18 mouse cellular contexts compared by ENCODE assay signal in the genomic region with DNA sequence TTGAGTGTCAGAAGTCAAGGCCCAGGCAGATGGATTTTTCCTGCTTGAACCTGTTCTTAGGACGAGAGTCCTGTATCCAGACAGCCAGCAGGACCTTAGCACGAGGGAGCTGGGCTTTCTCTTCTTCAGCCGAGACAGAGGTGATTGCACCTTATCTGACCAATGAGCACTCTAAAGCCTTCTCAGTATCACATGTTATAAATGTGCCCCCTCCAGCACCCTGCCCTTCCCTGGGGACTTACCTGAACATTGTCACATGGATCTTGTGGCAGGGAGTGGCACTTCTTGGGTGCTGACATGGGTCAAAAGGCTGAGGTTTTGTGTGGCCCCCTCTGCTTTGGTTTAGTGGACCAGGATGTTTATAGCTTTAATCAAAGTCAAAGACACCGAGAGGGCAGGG.
"Had no signal": no experiment of that assay in that cellular context is flagged by ENCODE, and none has a peak within 500 bp of the region (broad histone marks: within the 10 kb centered on the region; RNA-seq: fewer than 3 reads in every experiment).

No protein-coding gene starts in this region.

- H3K4me2 ChIP-seq: liver, embryonic 15.5 days; lung, embryonic 15.5 days; midbrain, embryonic 12.5 days; neural tube, embryonic 12.5 days; stomach, embryonic 15.5 days had no signal

- DNase-seq: liver, postnatal 0 days; lung, adult 2 months; lung, postnatal 14 days; lung, postnatal 36 days; right cerebral cortex, postnatal 14 days; thymus, adult 2 months; thymus, postnatal 25 days; thymus, postnatal 4 days had no signal

- H3K4me1 ChIP-seq: liver, embryonic 15.5 days; lung, embryonic 15.5 days; megakaryocyte, embryonic 14.5 days; stomach, embryonic 15.5 days had no signal

- H3K27ac ChIP-seq: liver, embryonic 15.5 days; lung, embryonic 15.5 days; macrophage; midbrain, embryonic 12.5 days; neural tube, embryonic 12.5 days; stomach, embryonic 15.5 days; stomach, postnatal 0 days had no signal

- ATAC-seq: liver, postnatal 0 days; lung, postnatal 0 days; midbrain, embryonic 16.5 days had no signal

- H3K4me3 ChIP-seq: liver, embryonic 15.5 days; lung, embryonic 15.5 days; megakaryocyte, embryonic 14.5 days; midbrain, embryonic 12.5 days; neural tube, embryonic 12.5 days; stomach, embryonic 15.5 days had no signal

- H3K27me3 ChIP-seq: liver, embryonic 15.5 days; lung, embryonic 15.5 days; neural tube, embryonic 12.5 days; stomach, embryonic 15.5 days had no signal

- H3K9ac ChIP-seq: liver, embryonic 15.5 days; liver, postnatal 0 days; lung, embryonic 15.5 days; midbrain, embryonic 12.5 days; neural tube, embryonic 12.5 days; stomach, embryonic 15.5 days had no signal

- H3K9me3 ChIP-seq: liver, embryonic 15.5 days; lung, embryonic 15.5 days; megakaryocyte, embryonic 14.5 days; midbrain, embryonic 12.5 days; neural tube, embryonic 12.5 days; stomach, embryonic 15.5 days had no signal

- H3K36me3 ChIP-seq: liver, embryonic 15.5 days; lung, embryonic 15.5 days; midbrain, embryonic 12.5 days; neural tube, embryonic 12.5 days; stomach, embryonic 15.5 days had no signal
